Mouse (Mus musculus) cerebellum, adult 9-10 months (tissue): Measurements from ENCODE around the gene Cep41.

Experiments used
- DNase-seq: peaks from one replicate; pipeline ENCODE4 v3.0.0; 2022

The Cep41 gene

GRCm38 (mm10) chr6:30620591-30620990, 73.0 kb downstream of the Cep41 start:
- no peak for DNase-seq

DNA sequence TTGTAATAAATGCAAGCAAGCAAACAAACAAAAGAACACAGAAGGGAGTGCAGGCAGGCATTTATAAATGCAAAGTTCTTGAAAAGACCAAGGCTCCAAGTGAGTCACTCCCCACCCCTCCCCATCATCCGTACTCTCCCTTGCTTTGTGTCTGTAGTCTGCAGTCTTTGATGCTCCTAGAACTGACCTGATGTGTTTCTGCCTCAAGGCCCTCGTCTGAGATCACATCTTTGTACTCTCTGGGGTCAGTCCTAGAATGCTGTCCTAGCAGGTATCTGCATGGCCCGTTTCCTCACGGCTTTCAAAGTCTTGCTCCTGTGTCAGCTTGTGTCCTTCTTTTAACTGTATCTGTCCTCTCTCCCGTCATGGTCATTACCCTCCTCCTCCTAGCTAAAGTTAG, 73.9 kb downstream of the Cep41 start:
- no peak for DNase-seq

- DNase-seq = no peak
Observed at GRCm38 (mm10) chr6:30618735-30619134, 74.8 kb downstream of the Cep41 start.

DNA sequence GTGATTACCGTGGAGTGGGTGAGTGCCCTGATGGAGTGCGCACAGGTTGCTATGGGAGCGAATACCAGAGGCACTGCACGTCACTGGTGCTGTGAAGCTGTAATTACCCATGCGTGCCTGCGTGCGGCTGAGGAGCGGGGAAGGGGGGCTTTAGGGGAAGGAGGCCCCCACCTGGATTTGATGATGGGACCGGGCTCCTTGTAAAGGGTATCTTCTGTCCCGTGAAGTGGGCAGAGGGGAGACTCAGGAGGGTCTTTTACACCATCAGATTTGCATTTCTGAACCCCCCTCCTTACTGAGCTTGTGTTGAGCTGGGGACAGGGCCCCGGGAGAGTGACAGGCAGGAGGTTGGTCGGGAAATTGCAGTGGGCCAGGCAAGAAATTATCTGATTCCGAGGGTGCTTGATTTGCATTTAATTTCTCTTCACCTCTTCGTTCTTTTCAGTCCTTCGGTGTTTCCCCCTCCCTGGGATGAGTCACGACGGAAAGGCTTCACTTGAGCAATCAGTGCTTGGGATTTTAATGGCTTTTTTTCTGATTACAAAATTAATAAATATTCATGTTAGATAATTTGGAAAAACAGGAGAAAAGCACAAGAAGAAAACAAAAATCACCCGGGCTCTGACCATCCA, 75.5 kb downstream of the Cep41 start:
- DNase-seq = no peak

- no peak for DNase-seq
Observed at GRCm38 (mm10) chr6:30617020-30617958, 76.3 kb downstream of the Cep41 start.

DNA sequence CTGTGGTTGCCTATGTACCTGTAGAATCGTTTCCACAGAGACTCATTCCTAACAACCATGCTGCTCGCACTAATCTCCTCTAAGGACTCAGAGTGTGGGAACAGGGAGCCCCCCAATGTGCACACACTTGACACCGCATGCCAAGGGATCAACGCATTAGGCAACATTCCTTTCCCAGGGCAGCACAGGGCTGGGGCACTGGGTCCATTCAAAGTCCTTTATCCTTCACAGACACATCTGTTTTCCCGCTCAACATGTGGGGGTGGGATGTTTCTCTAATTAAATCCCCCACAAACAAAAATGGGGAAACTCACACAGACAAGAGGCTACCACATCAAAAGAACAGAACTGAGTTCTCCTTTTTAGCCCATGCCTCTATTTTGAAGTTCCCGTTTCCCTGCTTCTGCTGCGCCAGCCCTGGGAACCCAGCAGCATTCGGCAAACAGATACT, 77.0 kb downstream of the Cep41 start:
- no peak for DNase-seq

DNA sequence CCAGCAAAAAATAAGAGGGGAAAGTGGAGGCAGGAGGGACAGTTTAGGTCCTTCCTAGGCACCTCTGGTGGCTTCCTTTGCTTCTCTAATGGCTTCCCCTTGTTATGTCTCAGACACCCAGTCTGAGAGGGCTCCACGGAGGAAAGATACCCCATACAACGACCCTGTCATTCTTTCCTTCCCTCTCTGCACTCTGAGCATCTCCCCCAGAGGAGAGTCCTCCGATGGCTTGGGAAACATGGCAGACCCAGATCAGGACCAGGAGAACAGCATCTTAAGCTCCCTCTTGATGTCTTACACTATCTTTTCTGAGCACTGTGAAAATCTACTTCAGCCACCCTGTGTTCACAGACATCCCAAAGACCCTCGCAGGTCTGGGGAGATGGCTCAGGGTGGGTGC, 77.8 kb downstream of the Cep41 start:
- no peak for DNase-seq

DNA sequence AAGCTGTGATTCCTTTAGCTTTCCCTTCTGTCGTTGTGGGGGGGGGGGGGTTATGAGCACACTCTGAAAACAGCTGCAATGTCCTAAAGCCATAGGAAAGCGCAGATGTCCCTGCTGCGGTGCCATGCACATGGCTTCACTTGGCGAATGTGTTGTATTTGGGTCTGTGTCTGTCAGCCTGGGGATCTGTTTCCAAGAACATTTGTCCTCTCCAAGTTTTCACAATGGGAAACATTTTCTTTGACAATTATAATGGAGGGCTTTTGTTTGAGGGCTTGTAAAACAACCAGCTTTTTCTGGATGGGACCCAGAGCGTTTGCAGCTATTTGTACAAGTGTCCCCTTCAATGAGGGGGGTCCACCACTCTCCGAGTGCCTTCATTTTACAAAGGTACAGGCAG, 79.3 kb downstream of the Cep41 start:
- peak; percentile 1 for DNase-seq

DNA sequence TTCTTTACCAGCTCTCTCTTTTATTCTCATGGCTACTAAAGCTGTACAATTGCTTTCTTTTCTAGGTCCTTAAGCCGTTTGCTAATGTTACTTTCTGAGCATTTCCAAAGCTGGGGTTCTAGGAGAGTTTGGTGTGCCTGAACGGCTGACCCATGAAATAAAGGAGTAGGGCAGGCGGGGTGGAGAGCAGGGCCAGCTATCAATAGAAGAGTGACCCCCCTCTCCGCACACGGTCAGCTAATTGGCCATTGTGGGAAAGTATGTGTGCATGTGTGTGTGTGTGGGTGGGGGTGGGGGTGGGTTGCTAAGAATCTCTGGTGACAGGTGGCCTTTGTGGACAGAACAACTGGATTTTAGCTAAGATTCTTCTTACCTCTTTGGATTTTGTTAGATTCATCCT, 82.3 kb downstream of the Cep41 start:
- DNase-seq = no peak

GRCm38 (mm10) chr6:30610710-30611109, 82.8 kb downstream of the Cep41 start, which contains the start of gene Cpa5:
Gene Cpa5 (plus strand): TSS chr6:30611010.
- DNase-seq = no peak

GRCm38 (mm10) chr6:30605672-30606071, 87.9 kb downstream of the Cep41 start:
- DNase-seq = no peak

DNA sequence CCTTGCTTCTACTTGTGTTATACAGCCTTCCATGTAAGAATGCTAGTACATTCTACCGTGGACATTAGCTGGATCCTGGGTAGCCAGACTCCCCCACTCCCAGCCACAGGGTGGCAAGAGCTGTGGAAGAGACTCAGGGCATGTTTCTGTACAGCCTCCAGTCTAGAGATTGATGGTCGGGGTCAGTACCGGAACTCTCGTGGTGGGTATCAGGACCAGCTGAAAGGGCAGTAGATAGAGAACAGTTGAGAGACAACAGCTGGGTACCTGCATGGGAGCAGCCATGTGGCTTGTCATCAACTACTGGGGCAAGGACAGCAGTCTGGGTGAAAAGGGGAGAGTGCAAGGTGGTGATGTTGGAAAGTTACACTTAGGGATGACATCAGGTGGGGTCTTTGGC, 88.4 kb downstream of the Cep41 start:
- no peak for DNase-seq

GRCm38 (mm10) chr6:30604342-30604867, 89.1 kb downstream of the Cep41 start:
- no peak for DNase-seq
